Mouse (Mus musculus) brain, embryonic 14.5 days (tissue): ENCODE measurements at regions not wholly inside any gene's neighbourhood (a gene's known extent, or its start where the extent isn't known, plus 50 kb on each side); places are given as distances from the start of the nearest gene placed in this dataset.

Experiments used
- CTCF ChIP-seq: fragments of 200-500 bp; IDR thresholded peaks from 2 replicates; pipeline ENCODE4 v1.5.1; 2012; ENCODE audit warnings: inconsistent platforms, mild to moderate bottlenecking, moderate library complexity, borderline replicate concordance; ENCODE audit not compliant: insufficient read depth, insufficient read length; ENCODE audit errors: extremely low read depth
- POLR2A ChIP-seq: fragments of 200-500 bp; IDR thresholded peaks from 2 replicates; pipeline ENCODE4 v1.6.1; 2012; ENCODE audit warnings: mild to moderate bottlenecking, inconsistent platforms, borderline replicate concordance; ENCODE audit not compliant: poor library complexity, insufficient read depth, insufficient read length, severe bottlenecking; ENCODE audit errors: extremely low read depth

DNA sequence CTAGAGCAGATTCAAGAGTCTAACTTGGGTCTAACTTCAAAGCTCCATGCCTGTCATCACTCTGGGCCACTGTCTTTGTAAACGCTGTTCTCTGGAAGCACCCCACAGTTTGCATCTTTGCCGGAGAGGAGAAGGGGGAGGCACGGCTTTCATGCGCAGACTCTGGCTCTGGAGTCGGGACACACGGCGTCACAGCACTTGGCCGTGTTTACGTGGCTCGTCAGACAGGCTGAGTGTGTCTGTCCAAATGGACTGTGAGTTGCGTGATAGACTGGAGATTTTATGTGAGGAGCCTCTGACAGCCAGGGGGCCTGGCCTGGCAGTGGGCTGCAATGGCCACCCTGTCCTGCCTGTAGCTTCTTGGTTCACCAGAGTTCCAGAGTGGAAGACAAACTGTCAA lies 142.6 kb downstream of the Fgf18 start:
- TF ChIP-seq CTCF, result no peak
- no peak for TF ChIP-seq POLR2A
